Mouse (Mus musculus) heart, postnatal 0 days (tissue): ENCODE data around the gene Slc47a2. TPM values are rescaled to one million over a fixed set of nuclear protein-coding genes. Genes with fewer than 3 reads are reported as not detected.

Experiments
- ATAC-seq: fragments of 200-750 bp; cut with Nextera tagmentation; 2 replicates; pipeline ENCODE4 v1.8.0; 2017; ENCODE audit warnings: low read depth, moderate number of reproducible peaks, moderate library complexity; ENCODE audit not compliant: insufficient read depth
- DNase-seq: peaks from one replicate; pipeline ENCODE4 v3.0.0-alpha.2; 2016; ENCODE audit warnings: low spot score
- H3K27ac ChIP-seq: fragments of 300-500 bp; sonication (generic); 2 replicates; pipeline ENCODE4 v1.5.1; 2014; ENCODE audit warnings: low read depth, mild to moderate bottlenecking
- H3K27me3 ChIP-seq: fragments of 300-500 bp; sonication (generic); 2 replicates; pipeline ENCODE4 v1.6.1; 2014; ENCODE audit warnings: low read length, mixed read lengths; ENCODE audit not compliant: control insufficient read depth, insufficient read depth
- H3K36me3 ChIP-seq: fragments of 300-500 bp; sonication (generic); replicated peaks from 2 replicates; pipeline ENCODE4 v1.6.1; 2014; ENCODE audit warnings: low read length, mixed read lengths; ENCODE audit not compliant: control insufficient read depth, insufficient read depth
- H3K4me1 ChIP-seq: fragments of 300-500 bp; sonication (generic); 2 replicates; pipeline ENCODE4 v1.6.1; 2014; ENCODE audit warnings: antibody characterized with exemption; ENCODE audit not compliant: control insufficient read depth, insufficient read depth
- H3K4me2 ChIP-seq: fragments of 300-500 bp; sonication (generic); 2 replicates; pipeline ENCODE4 v1.6.1; 2014; ENCODE audit warnings: low read depth, mild to moderate bottlenecking, low read length, moderate library complexity
- H3K4me3 ChIP-seq: fragments of 300-500 bp; sonication (generic); 2 replicates; pipeline ENCODE4 v1.5.1; 2014; ENCODE audit warnings: low read depth, low read length
- H3K9ac ChIP-seq: fragments of 300-500 bp; sonication (generic); replicated peaks from 2 replicates; pipeline ENCODE4 v1.6.1; 2014; ENCODE audit warnings: low read depth, low read length, mixed read lengths
- H3K9me3 ChIP-seq: fragments of 300-500 bp; sonication (generic); replicated peaks from 2 replicates; pipeline ENCODE4 v1.6.1; 2016; ENCODE audit warnings: low read length; ENCODE audit not compliant: control insufficient read depth
- CTCF ChIP-seq: IDR thresholded peaks from 2 replicates; pipeline ENCODE4 v1.5.1; 2016; ENCODE audit warnings: antibody characterized with exemption, control low read depth, low read depth
- EP300 ChIP-seq: IDR thresholded peaks from 2 replicates; pipeline ENCODE4 v1.6.1; 2016; ENCODE audit warnings: antibody characterized with exemption, low read depth
- WGBS: fragments of 180-500 bp; shearing (Covaris S2); extraction: QIAGEN DNeasy Blood & Tissue Kit; methylation state at CpG from one replicate; pipeline ENCODE4 v1.1.7; 2014; 5-methylcytosine and 5-hydroxymethylcytosine counted together
- polyA plus RNA-seq: library from polyadenylated mRNA; unstranded; fragments of >200 nt; fragmentation: Nextera tagmentation; extraction: Ambion mirVana; gene quantifications from 2 replicates; pipeline ENCODE4 v1.2.1, GENCODE M21; 2015
- total RNA-seq: library from RNA; depleted of rRNA; stranded (reverse); fragments of >200 nt; gene quantifications from 2 replicates; pipeline ENCODE4 v1.2.3, GENCODE M21; 2014; ENCODE audit warnings: low replicate concordance

Gene Slc47a2
- total and polyA plus RNA-seq, 2 experiments from 2014 or later, result 0.14 TPM; not detected in 1

DNA sequence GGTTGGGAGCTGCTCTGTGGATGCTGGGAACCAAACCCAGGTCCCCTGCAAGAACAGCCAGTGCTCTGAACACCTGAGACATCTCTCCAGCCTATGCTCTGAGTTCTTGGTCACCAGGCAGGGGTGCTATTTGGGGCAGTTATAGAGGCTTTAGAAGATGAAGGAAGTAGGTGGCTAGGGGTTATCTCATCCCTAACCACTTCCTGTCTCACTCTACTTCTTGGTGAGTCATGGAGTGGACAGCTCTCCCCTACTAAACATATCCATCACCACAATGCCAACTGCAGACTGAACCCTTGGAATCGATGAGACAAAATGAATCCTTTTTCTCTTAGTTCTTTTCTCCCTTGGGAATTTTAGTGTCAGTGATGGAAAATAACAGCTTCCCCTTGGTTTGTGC is 38.6 kb upstream of the Slc47a2 start:
- no peaks in the 10 kb centered on the region; the same call in 1 of the 2 replicates for H3K4me1 ChIP-seq
- no peak overlapping the region for H3K4me2 ChIP-seq
- H3K27ac ChIP-seq, result no peak overlapping the region
- no peak overlapping the region for H3K9ac ChIP-seq
- H3K4me3 ChIP-seq, result no peak overlapping the region
- TF ChIP-seq EP300 (no peak), CTCF (no peak)
- DNase-seq (no peak), ATAC-seq (no peak)
- WGBS, result 100% methylated on average over 1 of the region's 1 CpGs
- H3K27me3 ChIP-seq, result peaks cover 12% of the 10 kb centered on the region; the same call in 1 of the 2 replicates
- no peaks in the 10 kb centered on the region for H3K36me3 ChIP-seq
- H3K9me3 ChIP-seq, result no peaks in the 10 kb centered on the region; the same call in 1 of the 2 replicates

GRCm38 (mm10) chr11:61378651-61379050 is 36.0 kb upstream of the Slc47a2 start:
- DNase-seq (no peak), ATAC-seq (no peak)
- no peak overlapping the region for H3K27ac ChIP-seq
- no peak for TF ChIP-seq CTCF
- no peak for TF ChIP-seq EP300
- H3K27me3 ChIP-seq, result peaks cover 12% of the 10 kb centered on the region; the same call in 1 of the 2 replicates
- no peaks in the 10 kb centered on the region; the same call in 1 of the 2 replicates for H3K9me3 ChIP-seq
- H3K36me3 ChIP-seq, result no peaks in the 10 kb centered on the region
- no peak overlapping the region for H3K4me2 ChIP-seq
- H3K4me3 ChIP-seq, result no peak overlapping the region
- H3K4me1 ChIP-seq, result no peaks in the 10 kb centered on the region; the same call in 1 of the 2 replicates
- WGBS, result 78% methylated on average over 4 of the region's 4 CpGs
- H3K9ac ChIP-seq, result no peak overlapping the region

DNA sequence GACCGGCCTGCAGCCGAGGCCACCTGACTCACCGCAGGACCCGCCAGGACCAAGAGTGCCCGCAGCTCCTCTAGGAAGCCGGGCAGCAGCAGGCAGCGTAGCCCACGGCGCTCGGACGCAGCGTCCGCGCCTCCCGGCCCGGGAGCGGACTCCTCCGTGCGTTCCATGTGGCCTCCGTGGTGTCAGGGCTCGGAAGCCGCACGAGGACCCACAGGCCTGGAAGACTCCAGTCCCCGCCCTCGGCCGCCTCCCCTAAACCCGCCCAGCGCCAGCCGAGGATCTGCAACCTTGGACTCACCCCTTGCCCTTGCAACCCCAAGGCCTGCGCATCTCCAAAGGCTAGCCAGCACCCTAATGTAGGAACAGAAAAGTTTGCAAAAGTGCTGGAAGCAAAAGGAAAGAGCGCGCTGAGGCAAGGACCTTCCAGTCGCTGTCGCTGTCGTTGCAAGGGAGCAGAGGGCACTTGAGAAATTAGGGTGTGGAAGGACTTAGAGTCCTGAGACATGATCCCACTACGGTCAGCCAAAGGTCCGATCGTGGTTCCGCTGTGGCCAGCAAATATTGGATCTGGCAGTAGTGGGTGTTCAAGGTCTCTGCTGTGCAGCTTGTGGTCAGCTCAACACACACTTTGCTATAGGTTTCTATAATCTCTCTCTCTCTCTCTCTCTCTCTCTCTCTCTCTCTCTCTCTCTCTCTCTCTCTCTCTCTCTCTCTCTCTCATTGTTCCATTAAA is 35.4 kb upstream of the Slc47a2 start, which contains the start of gene Slc47a1:
Gene Slc47a1 (minus strand): TSS at position 465 of the 733 bp plus-strand sequence.
- no peaks in the 10 kb centered on the region for H3K36me3 ChIP-seq
- H3K27ac ChIP-seq, result no peak within 1 kb of the TSS
- 18% methylated on average over 39 of the region's 39 CpGs for WGBS
- peak within 1 kb of the TSS; percentile 61 for H3K4me2 ChIP-seq
- peak within 1 kb of the TSS; percentile 34 for H3K4me3 ChIP-seq
- H3K4me1 ChIP-seq, result no peaks in the 10 kb centered on the region; the same call in 1 of the 2 replicates
- H3K27me3 ChIP-seq, result peaks cover 12% of the 10 kb centered on the region; the same call in 1 of the 2 replicates
- peak; percentile 37 for DNase-seq
- H3K9ac ChIP-seq, result peak within 1 kb of the TSS; percentile 59
- ATAC-seq, result peak; percentile 85
- H3K9me3 ChIP-seq, result no peaks in the 10 kb centered on the region; the same call in 1 of the 2 replicates
- TF ChIP-seq EP300, result no peak
- TF ChIP-seq CTCF, result no peak

- H3K4me3 ChIP-seq, result no peak overlapping the region
- H3K27ac ChIP-seq, result no peak overlapping the region
- no peaks in the 10 kb centered on the region for H3K9me3 ChIP-seq
- DNase-seq (no peak), ATAC-seq (no peak)
- H3K9ac ChIP-seq, result no peak overlapping the region
- H3K4me2 ChIP-seq, result no peak overlapping the region
- H3K4me1 ChIP-seq, result peaks cover 26% of the 10 kb centered on the region
- no peaks in the 10 kb centered on the region for H3K36me3 ChIP-seq
- H3K27me3 ChIP-seq, result no peaks in the 10 kb centered on the region
- 100% methylated on average over 2 of the region's 2 CpGs for WGBS
- TF ChIP-seq CTCF, result no peak
- no peak for TF ChIP-seq EP300
Measured at GRCm38 (mm10) chr11:61368668-61369067, 26.0 kb upstream of the Slc47a2 start.

GRCm38 (mm10) chr11:61366517-61367273 is 24.0 kb upstream of the Slc47a2 start:
- H3K4me2 ChIP-seq, result peak overlapping the region; percentile 45
- H3K27ac ChIP-seq, result peak overlapping the region; percentile 96
- 0 out of 2 replicates have a peak overlapping the region, but pooled peaks have one; percentile 6 for H3K4me3 ChIP-seq
- TF ChIP-seq CTCF (no peak), EP300 (peak; percentile 77)
- DNase-seq (peak; percentile 98), ATAC-seq (peak; percentile 95)
- H3K9me3 ChIP-seq, result no peaks in the 10 kb centered on the region
- no peaks in the 10 kb centered on the region for H3K27me3 ChIP-seq
- WGBS, result 14% methylated on average over 9 of the region's 9 CpGs
- H3K4me1 ChIP-seq, result peaks cover 29% of the 10 kb centered on the region
- H3K36me3 ChIP-seq, result no peaks in the 10 kb centered on the region
- 0 out of 2 replicates have a peak overlapping the region, but pooled peaks have one; percentile 26 for H3K9ac ChIP-seq
